Mouse (Mus musculus): Measurements from ENCODE around the gene Fam110a.

GRCm38 (mm10) chr2:152012701-152013100 lies 32.7 kb upstream of the Fam110a start:
- TF ChIP-seq CTCF (IDR thresholded peaks at IDR 0.05) (no peak), EP300 (IDR thresholded peaks at IDR 0.05) (no peak)
